Mouse (Mus musculus): ENCODE measurements around the gene Sfn. TPM values are rescaled to one million over a fixed set of nuclear protein-coding genes. Genes with fewer than 3 reads are reported as not detected.

The Sfn gene
- polyA plus RNA-seq, 1 experiment from 2014 or later: 21.3 TPM

GRCm38 (mm10) chr4:133584059-133584951 lies 17.7 kb downstream of the Sfn start, which contains the start of gene Gpn2:
Gpn2 (plus strand) TSS chr4:133584362.
- 2% methylated on average over 65 of the region's 65 CpGs for WGBS

GRCm38 (mm10) chr4:133583690-133584058 lies 18.3 kb downstream of the Sfn start:
- WGBS: 62% methylated on average over 6 of the region's 6 CpGs

More at GRCm38 (mm10) chr4:133584059-133584951, 17.7 kb downstream of the Sfn start, which contains the start of gene Gpn2:
- DNase-seq (ENCODE audit: low spot score): peak; percentile 93
- Histone ChIP-seq H3K4me2 (ENCODE audit: low read length) (peak within 1 kb of the TSS; percentile 99), H3K4me1 (replicated peaks; ENCODE audit: insufficient read depth, low read length) (peaks cover 12% of the 10 kb centered on the region), H3K27me3 (ENCODE audit: insufficient read depth, low read length) (no peaks in the 10 kb centered on the region), H3K36me3 (ENCODE audit: insufficient read depth, low read length) (peaks cover 37% of the 10 kb centered on the region), H3K4me3 (replicated peaks; ENCODE audit: low read depth, low read length) (peak within 1 kb of the TSS; percentile 74), H3K9ac (ENCODE audit: low read depth, low read length) (peak within 1 kb of the TSS; percentile 77), H3K9me3 (replicated peaks; ENCODE audit: low read length) (no peaks in the 10 kb centered on the region), H3K27ac (peak within 1 kb of the TSS; percentile 85)
- ATAC-seq (replicated peaks; ENCODE audit: low FRiP score, low read depth): peak; percentile 89
- TF ChIP-seq CTCF (IDR thresholded peaks at IDR 0.05; ENCODE audit: low read depth): no peak

GRCm38 (mm10) chr4:133577983-133578382 lies 24.0 kb downstream of the Sfn start:
- WGBS: 69% methylated on average over 12 of the region's 12 CpGs
- Histone ChIP-seq H3K9ac (ENCODE audit: low read depth, low read length) (no peak overlapping the region), H3K27me3 (ENCODE audit: insufficient read depth, low read length) (no peaks in the 10 kb centered on the region), H3K27ac (no peak overlapping the region), H3K4me1 (replicated peaks; ENCODE audit: insufficient read depth, low read length) (peaks cover 7% of the 10 kb centered on the region; the same call in 1 of the 2 replicates), H3K9me3 (replicated peaks; ENCODE audit: low read length) (no peaks in the 10 kb centered on the region), H3K4me3 (replicated peaks; ENCODE audit: low read depth, low read length) (no peak overlapping the region), H3K4me2 (ENCODE audit: low read length) (no peak overlapping the region), H3K36me3 (ENCODE audit: insufficient read depth, low read length) (peaks cover 31% of the 10 kb centered on the region)
- no peak for ATAC-seq (replicated peaks; ENCODE audit: low FRiP score, low read depth)
- TF ChIP-seq CTCF (IDR thresholded peaks at IDR 0.05; ENCODE audit: low read depth): no peak
- DNase-seq (ENCODE audit: low spot score): no peak

More at GRCm38 (mm10) chr4:133583690-133584058, 18.3 kb downstream of the Sfn start:
- Histone ChIP-seq H3K9me3 (replicated peaks; ENCODE audit: low read length) (no peaks in the 10 kb centered on the region), H3K27me3 (ENCODE audit: insufficient read depth, low read length) (no peaks in the 10 kb centered on the region), H3K36me3 (ENCODE audit: insufficient read depth, low read length) (peaks cover 38% of the 10 kb centered on the region), H3K4me2 (ENCODE audit: low read length) (peak overlapping the region; percentile 99), H3K4me1 (replicated peaks; ENCODE audit: insufficient read depth, low read length) (peaks cover 12% of the 10 kb centered on the region), H3K4me3 (replicated peaks; ENCODE audit: low read depth, low read length) (peak overlapping the region; percentile 74), H3K27ac (peak overlapping the region; percentile 85), H3K9ac (ENCODE audit: low read depth, low read length) (peak overlapping the region; percentile 77)
- ATAC-seq (replicated peaks; ENCODE audit: low FRiP score, low read depth) (peak; percentile 65; the same call in 1 of the 2 replicates), DNase-seq (ENCODE audit: low spot score) (no peak)
- TF ChIP-seq CTCF (IDR thresholded peaks at IDR 0.05; ENCODE audit: low read depth): no peak

- Histone ChIP-seq H3K4me1 (replicated peaks; ENCODE audit: insufficient read depth, low read length) (peaks cover 7% of the 10 kb centered on the region; the same call in 1 of the 2 replicates), H3K4me3 (replicated peaks; ENCODE audit: low read depth, low read length) (peak overlapping the region; percentile 71), H3K27ac (peak overlapping the region; percentile 81; the same call in 1 of the 2 replicates), H3K9ac (ENCODE audit: low read depth, low read length) (peak overlapping the region; percentile 84), H3K27me3 (ENCODE audit: insufficient read depth, low read length) (no peaks in the 10 kb centered on the region), H3K4me2 (ENCODE audit: low read length) (peak overlapping the region; percentile 87), H3K36me3 (ENCODE audit: insufficient read depth, low read length) (peaks cover 19% of the 10 kb centered on the region), H3K9me3 (replicated peaks; ENCODE audit: low read length) (no peaks in the 10 kb centered on the region)
- DNase-seq (ENCODE audit: low spot score) (no peak), ATAC-seq (replicated peaks; ENCODE audit: low FRiP score, low read depth) (peak; percentile 31)
- 2% methylated on average over 39 of the region's 41 CpGs for WGBS
- no peak for TF ChIP-seq CTCF (IDR thresholded peaks at IDR 0.05; ENCODE audit: low read depth)
Observed at GRCm38 (mm10) chr4:133574843-133575202, 27.1 kb downstream of the Sfn start.

GRCm38 (mm10) chr4:133574070-133574842 lies 27.7 kb downstream of the Sfn start, which contains the start of gene Gpatch3:
Gpatch3 (plus strand) TSS chr4:133574745.
- peak; percentile 95 for DNase-seq (ENCODE audit: low spot score)
- Histone ChIP-seq H3K27me3 (ENCODE audit: insufficient read depth, low read length) (no peaks in the 10 kb centered on the region), H3K9ac (ENCODE audit: low read depth, low read length) (peak within 1 kb of the TSS; percentile 84), H3K4me2 (ENCODE audit: low read length) (peak within 1 kb of the TSS; percentile 87), H3K36me3 (ENCODE audit: insufficient read depth, low read length) (peaks cover 14% of the 10 kb centered on the region; the same call in 1 of the 2 replicates), H3K9me3 (replicated peaks; ENCODE audit: low read length) (no peaks in the 10 kb centered on the region), H3K27ac (peak within 1 kb of the TSS; percentile 81), H3K4me3 (replicated peaks; ENCODE audit: low read depth, low read length) (peak within 1 kb of the TSS; percentile 71), H3K4me1 (replicated peaks; ENCODE audit: insufficient read depth, low read length) (peaks cover 7% of the 10 kb centered on the region; the same call in 1 of the 2 replicates)
- 8% methylated on average over 44 of the region's 44 CpGs for WGBS
- no peak; the same call in 1 of the 2 replicates for TF ChIP-seq CTCF (IDR thresholded peaks at IDR 0.05; ENCODE audit: low read depth)
- peak; percentile 90 for ATAC-seq (replicated peaks; ENCODE audit: low FRiP score, low read depth)

GRCm38 (mm10) chr4:133570066-133570466 lies 31.9 kb downstream of the Sfn start:
- ATAC-seq (replicated peaks; ENCODE audit: low FRiP score, low read depth): peak; percentile 69
- no peak for TF ChIP-seq CTCF (IDR thresholded peaks at IDR 0.05; ENCODE audit: low read depth)
- DNase-seq (ENCODE audit: low spot score): peak; percentile 50
- Histone ChIP-seq H3K27ac (peak overlapping the region; percentile 39), H3K4me3 (replicated peaks; ENCODE audit: low read depth, low read length) (no peak overlapping the region), H3K4me2 (ENCODE audit: low read length) (peak overlapping the region; percentile 21; the same call in 1 of the 2 replicates), H3K27me3 (ENCODE audit: insufficient read depth, low read length) (no peaks in the 10 kb centered on the region), H3K9ac (ENCODE audit: low read depth, low read length) (no peak overlapping the region), H3K9me3 (replicated peaks; ENCODE audit: low read length) (no peaks in the 10 kb centered on the region), H3K4me1 (replicated peaks; ENCODE audit: insufficient read depth, low read length) (peaks cover 3% of the 10 kb centered on the region; the same call in 1 of the 2 replicates), H3K36me3 (ENCODE audit: insufficient read depth, low read length) (no peaks in the 10 kb centered on the region)
- WGBS: 28% methylated on average over 10 of the region's 10 CpGs
